Mouse (Mus musculus) liver, embryonic 14.5 days (tissue): ENCODE data around the gene Gm19345.

Source experiments
- CTCF ChIP-seq: IDR thresholded peaks from 2 replicates; pipeline ENCODE4 v1.5.1; 2016; ENCODE audit warnings: antibody characterized with exemption, low read depth, control low read depth
- EP300 ChIP-seq: IDR thresholded peaks from 2 replicates; pipeline ENCODE4 v1.6.1; 2016; ENCODE audit warnings: antibody characterized with exemption, low read depth

- no peak for TF ChIP-seq CTCF
- no peak for TF ChIP-seq EP300
These were observed 19.4 kb downstream of the Gm19345 start for GRCm38 (mm10) chr7:19871137-19871621.
